Mouse (Mus musculus) hindbrain, postnatal 0 days (tissue): ENCODE measurements at regions not wholly inside any gene's neighbourhood (a gene's known extent, or its start where the extent isn't known, plus 50 kb on each side); places are given as distances from the start of the nearest gene placed in this dataset.

Source experiments
- ATAC-seq: fragments of 200-750 bp; cut with Nextera tagmentation; 2 replicates; pipeline ENCODE4 v1.8.0; 2017; ENCODE audit warnings: mild to moderate bottlenecking, moderate TSS enrichment, moderate library complexity
- DNase-seq: peaks from one replicate; pipeline ENCODE4 v3.0.0-alpha.2; 2015; ENCODE audit warnings: low spot score
- H3K27ac ChIP-seq: fragments of 300-500 bp; sonication (generic); 2 replicates; pipeline ENCODE4 v1.5.1; 2014; ENCODE audit warnings: mild to moderate bottlenecking
- H3K27me3 ChIP-seq: fragments of 300-500 bp; sonication (generic); 2 replicates; pipeline ENCODE4 v1.6.1; 2014; ENCODE audit warnings: low read length, mixed read lengths; ENCODE audit not compliant: insufficient read depth
- H3K36me3 ChIP-seq: fragments of 300-500 bp; sonication (generic); 2 replicates; pipeline ENCODE4 v1.6.1; 2014; ENCODE audit warnings: low read length, mixed read lengths; ENCODE audit not compliant: insufficient read depth
- H3K4me1 ChIP-seq: fragments of 300-500 bp; sonication (generic); 2 replicates; pipeline ENCODE4 v1.6.1; 2014; ENCODE audit warnings: antibody characterized with exemption, low read length, mixed read lengths; ENCODE audit not compliant: insufficient read depth
- H3K4me2 ChIP-seq: fragments of 300-500 bp; sonication (generic); 2 replicates; pipeline ENCODE4 v1.6.1; 2014; ENCODE audit warnings: low read depth, mild to moderate bottlenecking, low read length, moderate library complexity, mixed read lengths
- H3K4me3 ChIP-seq: fragments of 300-500 bp; sonication (generic); 2 replicates; pipeline ENCODE4 v1.5.1; 2014; ENCODE audit warnings: low read length
- H3K9ac ChIP-seq: fragments of 300-500 bp; sonication (generic); replicated peaks from 2 replicates; pipeline ENCODE4 v1.6.1; 2014; ENCODE audit warnings: mild to moderate bottlenecking, low read length, moderate library complexity, mixed read lengths
- H3K9me3 ChIP-seq: fragments of 300-500 bp; sonication (generic); 2 replicates; pipeline ENCODE4 v1.6.1; 2016; ENCODE audit warnings: low read length, mixed read lengths
- CTCF ChIP-seq: IDR thresholded peaks from 2 replicates; pipeline ENCODE4 v1.5.1; 2016; ENCODE audit warnings: antibody characterized with exemption, control low read depth, low read depth
- WGBS: fragments of 180-500 bp; shearing (Covaris S2); extraction: QIAGEN DNeasy Blood & Tissue Kit; methylation state at CpG from one replicate; pipeline ENCODE4 v1.1.7; 2014; 5-methylcytosine and 5-hydroxymethylcytosine counted together

- Histone ChIP-seq H3K9me3 (no peaks in the 10 kb centered on the region), H3K36me3 (no peaks in the 10 kb centered on the region), H3K9ac (no peak overlapping the region), H3K4me2 (no peak overlapping the region), H3K4me1 (no peaks in the 10 kb centered on the region), H3K27me3 (no peaks in the 10 kb centered on the region), H3K27ac (no peak overlapping the region), H3K4me3 (no peak overlapping the region)
- 91% methylated on average over 3 of the region's 3 CpGs for WGBS
- DNase-seq (no peak), ATAC-seq (no peak)
- no peak for TF ChIP-seq CTCF
These were observed 672.2 kb upstream of the 4930452B06Rik start for GRCm38 (mm10) chr14:9338220-9338619.

GRCm38 (mm10) chr14:9337107-9337506 lies 671.1 kb upstream of the 4930452B06Rik start:
- Histone ChIP-seq H3K27ac (no peak overlapping the region), H3K9me3 (no peaks in the 10 kb centered on the region), H3K4me2 (no peak overlapping the region), H3K36me3 (no peaks in the 10 kb centered on the region), H3K4me3 (no peak overlapping the region), H3K4me1 (no peaks in the 10 kb centered on the region), H3K9ac (no peak overlapping the region), H3K27me3 (no peaks in the 10 kb centered on the region)
- peak; percentile 62 for DNase-seq
- 53% methylated on average over 3 of the region's 3 CpGs for WGBS
- 0 out of 2 replicates have a peak, but pooled peaks have one; percentile 40 for ATAC-seq
- TF ChIP-seq CTCF: no peak

GRCm38 (mm10) chr14:9331593-9331992 lies 665.6 kb upstream of the 4930452B06Rik start:
- TF ChIP-seq CTCF: no peak
- Histone ChIP-seq H3K36me3 (no peaks in the 10 kb centered on the region), H3K27me3 (no peaks in the 10 kb centered on the region), H3K9ac (no peak overlapping the region), H3K9me3 (no peaks in the 10 kb centered on the region), H3K4me2 (no peak overlapping the region), H3K4me1 (no peaks in the 10 kb centered on the region), H3K4me3 (no peak overlapping the region), H3K27ac (no peak overlapping the region)
- ATAC-seq: no peak
- WGBS: 42% methylated on average over 3 of the region's 3 CpGs
- no peak for DNase-seq

- H3K27ac ChIP-seq: no peak overlapping the region
- H3K9me3 ChIP-seq: no peaks in the 10 kb centered on the region
- no peak overlapping the region for H3K4me2 ChIP-seq
- no peak overlapping the region for H3K4me3 ChIP-seq
- H3K4me1 ChIP-seq: no peaks in the 10 kb centered on the region
- no peak for ATAC-seq
- no peaks in the 10 kb centered on the region for H3K36me3 ChIP-seq
- no peaks in the 10 kb centered on the region for H3K27me3 ChIP-seq
- TF ChIP-seq CTCF: peak; percentile 38
- no peak for DNase-seq
- no peak overlapping the region for H3K9ac ChIP-seq
These were observed 664.7 kb upstream of the 4930452B06Rik start for GRCm38 (mm10) chr14:9330767-9331166.

GRCm38 (mm10) chr14:9329839-9330485 lies 663.9 kb upstream of the 4930452B06Rik start:
- no peak for TF ChIP-seq CTCF
- ATAC-seq (peak; percentile 51; the same call in 1 of the 2 replicates), DNase-seq (peak; percentile 58)
- no peaks in the 10 kb centered on the region for H3K9me3 ChIP-seq
- no peak overlapping the region for H3K27ac ChIP-seq
- no peaks in the 10 kb centered on the region for H3K36me3 ChIP-seq
- no peaks in the 10 kb centered on the region for H3K4me1 ChIP-seq
- H3K4me3 ChIP-seq: no peak overlapping the region
- H3K27me3 ChIP-seq: no peaks in the 10 kb centered on the region
- WGBS: 50% methylated on average over 12 of the region's 12 CpGs
- no peak overlapping the region for H3K9ac ChIP-seq
- H3K4me2 ChIP-seq: no peak overlapping the region

- ATAC-seq (no peak), DNase-seq (no peak)
- Histone ChIP-seq H3K9me3 (no peaks in the 10 kb centered on the region), H3K27ac (no peak overlapping the region), H3K9ac (no peak overlapping the region), H3K4me2 (no peak overlapping the region), H3K4me1 (no peaks in the 10 kb centered on the region), H3K4me3 (no peak overlapping the region), H3K27me3 (no peaks in the 10 kb centered on the region), H3K36me3 (no peaks in the 10 kb centered on the region)
- no peak for TF ChIP-seq CTCF
- 82% methylated on average over 1 of the region's 1 CpGs for WGBS
These were observed 661.3 kb upstream of the 4930452B06Rik start for GRCm38 (mm10) chr14:9327344-9327743.

GRCm38 (mm10) chr14:9319842-9320241 lies 653.8 kb upstream of the 4930452B06Rik start:
- no peak overlapping the region for H3K9ac ChIP-seq
- 85% methylated on average over 4 of the region's 4 CpGs for WGBS
- H3K9me3 ChIP-seq: no peaks in the 10 kb centered on the region
- H3K4me1 ChIP-seq: no peaks in the 10 kb centered on the region
- TF ChIP-seq CTCF: no peak
- H3K4me2 ChIP-seq: no peak overlapping the region
- no peaks in the 10 kb centered on the region for H3K27me3 ChIP-seq
- ATAC-seq (no peak), DNase-seq (no peak)
- no peak overlapping the region for H3K4me3 ChIP-seq
- H3K27ac ChIP-seq: no peak overlapping the region
- H3K36me3 ChIP-seq: no peaks in the 10 kb centered on the region
